Mouse (Mus musculus) thymus, adult 2 months (tissue): ENCODE measurements around the gene Nmnat2.

ENCODE experiments used
- CTCF ChIP-seq: fragments of 200-500 bp; IDR thresholded peaks from 2 replicates; pipeline ENCODE4 v1.5.1; 2012; ENCODE audit warnings: mild to moderate bottlenecking, control low read depth, low read length, moderate library complexity, borderline replicate concordance; ENCODE audit not compliant: control insufficient read depth, poor library complexity, insufficient read depth; ENCODE audit errors: extremely low read depth
- POLR2A ChIP-seq: fragments of 200-500 bp; IDR thresholded peaks from 2 replicates; pipeline ENCODE4 v1.6.1; 2012; ENCODE audit warnings: mild to moderate bottlenecking, low read length, control low read depth, moderate library complexity; ENCODE audit not compliant: control insufficient read depth, poor library complexity, insufficient read depth; ENCODE audit errors: extremely low read depth

- TF ChIP-seq CTCF (no peak), POLR2A (no peak)
Measured at GRCm38 (mm10) chr1:153115315-153115714, 160.5 kb downstream of the Nmnat2 start.
